Mouse (Mus musculus): ENCODE data around the gene Olfr669. TPM values are rescaled to one million over a fixed set of nuclear protein-coding genes. Genes with fewer than 3 reads are reported as not detected.
"Not testable (repeated sequence)": the region's sequence is repeated elsewhere in the genome, so short reads cannot be mapped to it uniquely, and the experiment has no call there.

Olfr669 gene
- not detected for polyA plus RNA-seq (2017; shearing (Covaris generic))

DNA sequence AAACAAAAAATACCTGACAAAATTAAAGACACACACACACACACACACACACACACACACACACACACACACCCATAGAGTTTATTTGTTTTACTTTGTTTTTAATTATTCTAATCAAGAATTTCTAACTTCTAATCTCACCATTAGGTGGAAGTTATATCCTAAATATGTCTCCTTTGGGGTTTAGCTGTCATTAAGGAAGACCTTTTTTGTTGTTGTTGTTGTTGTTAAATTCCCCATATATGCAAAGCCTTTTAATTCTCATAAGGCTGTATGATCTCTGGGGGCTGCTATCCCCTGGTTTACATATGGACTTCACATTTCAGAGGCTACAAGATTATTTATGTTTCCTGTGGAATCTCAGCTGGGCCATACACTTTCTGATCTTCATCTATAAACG lies at the start of gene Olfr669:
Gene Olfr669, plus strand, starts transcription at position 301 of the 400 bp plus-strand sequence.
- no peak for ATAC-seq

DNA sequence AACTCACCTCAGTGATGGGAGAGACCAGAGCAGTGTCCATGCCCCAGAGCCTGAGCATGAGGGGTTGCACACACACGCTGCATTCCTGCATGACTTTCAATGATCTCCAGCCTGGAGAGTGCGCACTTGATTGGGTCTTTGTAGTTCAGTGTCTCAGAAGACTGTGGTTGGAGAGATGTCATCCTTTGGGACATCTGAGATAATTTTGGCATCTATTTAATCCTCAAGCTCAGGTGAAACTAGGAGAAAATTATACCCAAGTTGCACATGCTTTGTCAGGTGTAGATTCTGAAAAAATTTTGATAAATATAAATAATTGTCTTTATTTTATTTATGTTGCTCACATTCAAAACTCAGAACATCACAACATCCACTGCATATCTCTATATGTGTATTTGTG lies 38.2 kb upstream of the Olfr669 start, which contains the start of gene Olfr666:
Gene Olfr666, minus strand, starts transcription at position 101 of the 400 bp plus-strand sequence.
- no peak for ATAC-seq

DNA sequence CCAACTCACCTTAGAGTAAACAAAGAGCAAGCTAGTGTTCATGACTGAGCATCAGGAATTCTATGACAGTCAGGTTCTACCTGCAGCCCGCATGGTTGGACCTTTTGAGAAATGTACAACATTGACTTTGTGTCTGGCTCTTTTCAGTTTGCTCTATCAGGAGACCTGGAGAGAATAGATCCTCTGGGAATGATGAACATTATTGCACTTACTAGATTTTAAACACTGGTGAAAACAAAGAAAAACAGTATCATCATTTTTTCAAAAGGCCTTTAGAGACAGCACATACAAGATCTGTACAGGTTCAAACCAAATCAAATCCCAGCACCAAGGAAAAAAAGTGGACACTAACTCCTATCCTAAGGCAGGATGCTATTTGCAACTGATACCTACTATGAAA lies 12.7 kb upstream of the Olfr669 start, which contains the start of gene Olfr667:
Gene Olfr667, minus strand, starts transcription at position 101 of the 400 bp plus-strand sequence.
- no peak for ATAC-seq

DNA sequence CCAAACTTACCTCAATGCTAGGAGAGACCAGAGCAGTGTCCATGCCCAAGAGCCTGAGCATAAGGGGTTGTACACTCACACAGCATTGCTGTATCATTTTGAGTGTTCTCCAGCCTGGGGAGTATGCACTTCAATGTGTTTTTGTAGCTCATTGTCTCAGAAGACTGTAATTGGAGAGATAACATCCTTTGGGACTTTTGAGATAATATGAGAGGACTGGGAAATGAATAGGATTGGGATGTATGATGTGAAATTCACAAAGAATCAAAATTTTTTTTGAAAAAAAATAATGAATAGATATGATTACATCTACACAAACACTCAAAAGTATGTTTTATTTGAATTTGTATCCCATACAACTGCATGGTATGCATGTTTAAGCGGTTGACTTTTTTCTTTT lies 6.1 kb upstream of the Olfr669 start, which contains the start of gene Olfr668:
Gene Olfr668, minus strand, starts transcription at position 101 of the 400 bp plus-strand sequence.
- ATAC-seq: no peak

DNA sequence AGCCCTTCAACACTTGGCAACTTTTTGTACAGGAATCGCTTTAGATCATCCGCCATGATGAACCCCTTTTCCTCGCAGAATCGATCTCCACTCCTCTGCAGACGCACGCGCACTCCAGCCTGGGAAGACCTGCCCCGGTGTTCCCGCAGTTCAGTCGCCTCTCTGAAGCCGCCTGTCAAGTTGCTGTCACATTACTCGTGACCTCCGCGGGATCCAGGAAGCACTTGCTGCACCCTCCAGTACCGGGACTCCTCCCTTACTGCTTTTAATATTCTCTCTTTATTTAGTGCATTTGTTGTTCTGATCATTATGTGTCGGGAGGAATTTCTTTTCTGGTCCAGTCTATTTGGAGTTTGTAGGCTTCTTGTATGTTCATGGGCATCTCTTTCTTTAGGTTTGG lies 16.2 kb downstream of the Olfr669 start:
- ATAC-seq: peak; percentile 72

DNA sequence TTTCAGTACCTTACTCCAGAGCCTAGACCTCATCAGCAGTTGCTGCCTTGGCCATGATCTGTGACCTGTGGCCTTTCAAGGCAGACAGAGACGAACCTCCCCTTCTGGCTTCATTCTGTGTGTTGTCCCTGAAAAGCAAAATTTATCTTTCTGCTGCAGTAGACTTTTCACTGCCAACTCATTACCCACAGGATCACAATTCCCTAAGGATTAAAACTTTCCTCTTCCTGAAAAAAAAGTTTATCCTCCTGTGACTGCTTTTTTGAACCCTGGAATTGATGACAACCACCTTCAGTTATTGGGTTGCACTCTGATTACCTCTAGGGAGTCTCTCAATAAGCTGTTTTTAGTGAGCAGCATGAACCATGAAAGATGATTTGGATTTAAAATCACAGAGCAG lies 28.5 kb downstream of the Olfr669 start, which contains the start of gene Olfr670:
Gene Olfr670, minus strand, starts transcription at position 101 of the 400 bp plus-strand sequence.
- no peak for ATAC-seq

DNA sequence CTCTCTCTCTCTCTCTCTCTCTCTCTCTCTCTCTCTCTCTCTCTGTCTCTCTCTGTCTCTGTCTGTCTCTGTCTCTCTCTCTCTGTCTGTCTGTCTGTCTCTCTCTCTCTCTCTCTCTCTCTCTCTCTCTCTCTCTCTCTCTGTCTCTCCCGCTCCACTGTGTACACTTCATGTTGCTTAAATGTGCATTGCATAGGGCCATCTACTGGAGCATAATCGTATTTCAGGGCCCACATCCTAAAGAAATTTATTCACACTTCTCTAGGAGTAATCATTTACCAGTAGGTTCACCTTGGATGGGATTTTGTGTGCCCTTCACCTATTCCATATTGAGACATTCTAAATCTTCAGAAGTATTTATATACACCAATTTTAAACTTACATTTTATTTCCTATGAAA lies 38.5 kb downstream of the Olfr669 start:
- ATAC-seq: not testable (repeated sequence)

DNA sequence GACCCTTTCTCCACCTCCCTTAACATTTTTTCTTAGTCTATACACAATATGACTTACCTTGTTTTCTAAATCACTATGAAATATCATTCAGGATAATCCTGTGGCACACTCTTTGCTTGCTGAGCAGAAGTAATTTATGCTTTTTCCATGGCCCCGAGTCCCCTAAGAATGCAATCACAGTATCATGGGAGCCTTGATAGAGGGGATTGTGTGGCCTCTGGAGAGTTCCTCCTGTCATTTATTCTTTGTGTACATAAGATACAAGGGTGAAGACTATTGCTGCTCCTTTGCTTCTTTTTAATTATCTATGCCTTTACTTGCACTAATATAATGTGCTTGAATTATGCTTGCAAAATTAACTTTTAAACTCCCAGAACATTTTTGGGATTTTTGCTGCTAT lies 45.0 kb downstream of the Olfr669 start, which contains the start of gene Olfr671:
Gene Olfr671, minus strand, starts transcription at position 101 of the 400 bp plus-strand sequence.
- ATAC-seq: no peak

Other genes with a start within 250 kb of the Olfr669 start
- not detected for gene Olfr661, start 247.7 kb upstream of the Olfr669 start, polyA plus RNA-seq (2017; shearing (Covaris generic))
- not detected for gene Usp17le, start 156.8 kb upstream of the Olfr669 start, polyA plus RNA-seq (2017; shearing (Covaris generic))
- not detected for gene Usp17lb, start 91.6 kb upstream of the Olfr669 start, polyA plus RNA-seq (2017; shearing (Covaris generic))
- not detected for gene Usp17la, start 77.2 kb upstream of the Olfr669 start, polyA plus RNA-seq (2017; shearing (Covaris generic))
- not detected for gene Olfr665, start 56.2 kb upstream of the Olfr669 start, polyA plus RNA-seq (2017; shearing (Covaris generic))
- not detected for gene Olfr666, start 38.3 kb upstream of the Olfr669 start, polyA plus RNA-seq (2017; shearing (Covaris generic))
- not detected for gene Olfr667, start 12.8 kb upstream of the Olfr669 start, polyA plus RNA-seq (2017; shearing (Covaris generic))
- gene Olfr668, start 6.2 kb upstream of the Olfr669 start, polyA plus RNA-seq (2017; shearing (Covaris generic)): not detected
- gene Olfr670, start 28.4 kb downstream of the Olfr669 start, polyA plus RNA-seq (2017; shearing (Covaris generic)): not detected
- gene Olfr671, start 44.9 kb downstream of the Olfr669 start, polyA plus RNA-seq (2017; shearing (Covaris generic)): not detected
- not detected for gene Olfr672, start 67.8 kb downstream of the Olfr669 start, polyA plus RNA-seq (2017; shearing (Covaris generic))
- gene Olfr675, start 94.2 kb downstream of the Olfr669 start, polyA plus RNA-seq (2017; shearing (Covaris generic)): not detected
- not detected for gene Olfr676, start 98.5 kb downstream of the Olfr669 start, polyA plus RNA-seq (2017; shearing (Covaris generic))
- gene Olfr677, start 117.1 kb downstream of the Olfr669 start, polyA plus RNA-seq (2017; shearing (Covaris generic)): not detected
- gene Olfr678, start 130.2 kb downstream of the Olfr669 start, polyA plus RNA-seq (2017; shearing (Covaris generic)): not detected
- not detected for gene Olfr679, start 147.0 kb downstream of the Olfr669 start, polyA plus RNA-seq (2017; shearing (Covaris generic))
- not detected for gene Olfr680-ps1, start 158.6 kb downstream of the Olfr669 start, polyA plus RNA-seq (2017; shearing (Covaris generic))
- not detected for gene Olfr681, start 182.6 kb downstream of the Olfr669 start, polyA plus RNA-seq (2017; shearing (Covaris generic))
- gene Olfr683, start 212.8 kb downstream of the Olfr669 start, polyA plus RNA-seq (2017; shearing (Covaris generic)): not detected
- not detected for gene Olfr684, start 229.4 kb downstream of the Olfr669 start, polyA plus RNA-seq (2017; shearing (Covaris generic))

All from activated CD4-positive, CD25-positive, alpha-beta regulatory T cell, adult 4 months (primary cell).